Mouse (Mus musculus) liver, adult 2 months (tissue): ENCODE data around the gene Trappc10.

Experiments used
- CTCF ChIP-seq: fragments of 200-500 bp; IDR thresholded peaks from 2 replicates; pipeline ENCODE4 v1.5.1; 2011; ENCODE audit warnings: low read depth, low read length, control low read depth
- POLR2A ChIP-seq: fragments of 200-500 bp; IDR thresholded peaks from 2 replicates; pipeline ENCODE4 v1.6.1; 2011; ENCODE audit warnings: low read length, control low read depth; ENCODE audit not compliant: insufficient read depth; ENCODE audit errors: extremely low read depth

GRCm38 (mm10) chr10:78163241-78163640, 81.2 kb downstream of the Trappc10 start:
- no peak for TF ChIP-seq CTCF
- TF ChIP-seq POLR2A = no peak
